Mouse (Mus musculus): ENCODE data around the gene Morn1.

Gene Morn1

DNA sequence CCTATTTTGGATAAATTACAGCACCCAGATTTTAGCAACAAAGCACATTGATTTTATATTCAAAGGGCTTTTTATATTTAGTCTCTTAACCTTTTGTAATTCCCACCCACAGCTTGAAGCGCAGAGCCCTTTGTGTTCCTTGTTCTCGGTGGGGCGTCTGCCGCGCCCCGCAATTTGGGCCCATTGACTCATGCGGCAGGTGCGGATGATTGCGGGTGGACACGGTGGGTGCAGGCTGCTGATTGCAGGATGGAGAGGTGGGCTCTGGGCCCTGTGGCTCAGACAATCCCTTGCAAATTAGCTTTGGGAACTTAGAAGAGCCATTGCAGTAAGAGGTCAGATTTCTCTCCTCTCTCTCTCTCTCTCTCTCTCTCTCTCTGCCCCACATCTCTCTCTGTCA, 31.9 kb downstream of the Morn1 start:
- DNase-seq (ENCODE audit: low read depth, low spot score), result peak; percentile 29

DNA sequence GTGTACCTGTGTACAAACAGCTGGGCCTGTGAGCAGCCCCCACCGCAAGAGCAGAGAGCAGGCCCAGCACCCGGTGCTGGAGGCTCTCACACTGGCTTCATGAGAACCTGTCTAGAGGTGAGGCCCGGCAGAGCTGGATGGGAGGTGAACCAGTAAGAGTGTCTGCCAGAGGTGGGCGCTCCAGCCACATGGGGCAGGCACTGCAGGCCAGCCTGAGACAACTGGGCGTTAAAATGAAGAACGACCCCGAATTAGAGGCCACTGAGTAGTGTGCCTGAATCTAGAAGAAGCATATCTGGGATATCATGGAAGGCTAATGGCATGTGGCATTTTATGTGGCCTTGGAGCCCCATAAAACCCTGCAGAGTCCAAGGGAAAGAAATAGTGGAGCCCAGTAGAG, 33.7 kb downstream of the Morn1 start:
- no peak for DNase-seq (ENCODE audit: low read depth, low spot score)

DNA sequence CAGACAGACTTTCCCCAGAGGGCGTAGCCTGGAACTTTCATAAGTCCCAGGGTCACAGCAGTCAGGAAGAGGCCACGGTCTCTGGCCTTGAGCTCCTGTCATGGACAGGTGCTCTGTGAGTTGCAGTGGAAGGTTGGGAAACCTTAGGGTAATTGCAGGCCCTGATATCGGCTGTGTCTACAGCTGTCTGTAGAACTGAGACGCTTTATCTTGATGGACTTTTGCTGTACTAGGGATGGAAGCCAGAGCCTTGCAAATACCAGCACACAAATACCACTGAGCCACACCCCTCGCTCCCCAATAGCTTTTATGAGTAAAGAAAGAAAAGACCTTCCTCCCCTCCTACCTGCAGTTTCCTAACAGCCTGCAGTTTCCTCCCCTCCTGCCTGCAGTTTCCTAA, 34.2 kb downstream of the Morn1 start:
- peak; percentile 70 for DNase-seq (ENCODE audit: low read depth, low spot score)

DNA sequence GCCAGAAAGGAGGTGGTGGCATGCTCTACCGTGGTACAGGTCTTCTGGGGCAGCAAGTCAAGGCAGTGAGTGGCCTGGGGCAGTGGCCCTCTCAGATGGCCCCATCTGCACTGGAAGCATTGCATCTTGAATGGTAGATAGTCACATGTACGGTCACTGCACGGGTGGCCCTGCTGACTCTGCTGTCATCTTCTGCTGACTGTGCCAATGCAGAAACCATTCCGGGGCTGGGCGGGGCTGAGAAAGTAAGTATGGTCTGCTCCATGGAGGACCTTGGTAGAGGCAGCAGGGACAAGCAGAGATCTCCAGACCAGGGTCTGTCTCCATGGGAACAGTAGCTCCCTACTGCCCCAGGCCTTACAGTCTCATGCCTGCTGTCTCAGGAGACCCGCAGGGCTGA, 34.8 kb downstream of the Morn1 start:
- peak; percentile 46 for DNase-seq (ENCODE audit: low read depth, low spot score)

DNA sequence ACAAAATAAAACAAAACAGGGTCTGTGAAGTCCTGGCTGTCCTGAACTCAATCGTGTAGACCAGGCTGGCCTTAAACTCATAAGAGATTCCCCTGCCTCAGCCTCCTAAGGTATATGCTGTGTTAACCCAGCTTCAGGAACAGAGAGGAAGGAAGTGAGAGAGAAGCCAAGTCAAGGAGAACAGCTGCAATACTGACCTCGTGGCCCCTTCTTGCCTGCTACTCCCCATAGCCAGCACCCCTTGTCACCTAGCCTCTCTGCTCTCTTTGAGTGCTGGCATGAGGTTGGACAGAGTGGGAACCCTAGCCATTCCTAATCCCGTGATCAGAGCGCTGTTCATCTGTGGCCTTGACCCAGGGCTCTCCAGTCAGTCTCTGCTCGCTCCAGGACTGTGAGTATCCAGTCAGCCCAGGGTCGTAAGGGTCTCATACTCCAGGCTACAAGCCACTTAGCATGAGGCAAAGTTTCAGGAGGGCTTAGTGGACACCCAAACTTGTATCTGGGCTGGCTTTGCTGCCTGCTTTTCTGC, 35.6 kb downstream of the Morn1 start:
- no peak for DNase-seq (ENCODE audit: low read depth, low spot score)

DNA sequence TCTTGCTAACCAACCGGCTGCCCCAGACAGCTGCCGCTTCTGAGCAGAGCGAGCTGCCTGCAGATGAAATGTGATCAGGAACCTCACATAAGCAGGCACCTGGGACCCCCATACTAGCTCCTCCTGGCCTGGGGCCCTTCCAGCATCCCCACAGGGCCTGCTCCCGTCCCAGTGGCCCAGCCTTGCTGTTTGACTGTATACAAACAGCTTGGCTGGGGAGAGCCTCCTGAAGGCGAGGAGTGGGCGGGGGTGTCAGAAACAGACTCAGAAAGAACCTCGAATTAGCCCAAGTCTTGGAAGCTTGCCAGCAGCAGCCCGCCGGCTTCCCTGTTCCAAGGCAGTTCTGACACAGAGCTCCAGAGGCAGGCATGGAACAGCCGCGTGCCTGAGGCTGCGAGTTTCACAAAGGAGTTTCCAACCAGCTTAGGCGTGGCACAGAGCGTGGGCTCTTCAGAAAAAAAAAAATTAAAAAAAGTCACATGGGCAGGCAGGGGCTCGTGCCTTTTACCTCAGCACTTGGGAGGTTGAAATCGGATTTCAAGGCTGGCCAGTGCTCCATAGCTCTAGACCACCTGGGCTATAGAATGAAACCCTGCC, 36.2 kb downstream of the Morn1 start:
- peak; percentile 82 for DNase-seq (ENCODE audit: low read depth, low spot score)

DNA sequence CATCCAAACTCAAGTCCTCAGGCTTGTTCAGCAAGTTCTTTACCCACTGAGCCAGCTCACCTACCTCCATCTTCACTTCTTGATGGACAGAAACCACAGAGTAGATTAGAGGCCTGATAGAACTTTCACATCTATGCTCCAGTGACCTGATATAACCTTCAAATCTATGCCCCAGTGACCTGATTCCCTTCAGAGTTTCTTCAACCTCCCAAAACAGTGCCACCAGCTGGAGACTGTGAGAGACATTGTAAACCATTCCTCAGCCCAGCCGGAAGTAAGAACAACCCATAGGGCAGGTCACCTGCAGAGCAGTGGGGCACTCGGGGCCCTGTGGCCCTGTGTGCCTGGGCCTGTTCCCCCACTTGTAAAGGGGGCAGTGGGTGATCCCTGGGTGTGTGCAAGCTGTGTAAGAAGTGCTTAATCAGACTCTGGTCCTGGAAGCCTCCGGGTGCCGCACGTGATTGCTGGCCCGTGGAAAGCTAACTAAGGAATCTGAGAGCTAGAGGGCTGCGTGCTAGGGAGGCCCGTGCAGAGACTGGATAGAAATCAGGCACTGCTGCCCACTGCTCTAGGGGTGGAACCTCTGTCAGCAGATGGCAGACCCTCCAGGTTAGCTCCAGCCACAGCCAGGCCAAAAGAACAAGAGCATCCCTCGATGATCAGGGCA, 37.6 kb downstream of the Morn1 start:
- peak; percentile 56 for DNase-seq (ENCODE audit: low read depth, low spot score)

DNA sequence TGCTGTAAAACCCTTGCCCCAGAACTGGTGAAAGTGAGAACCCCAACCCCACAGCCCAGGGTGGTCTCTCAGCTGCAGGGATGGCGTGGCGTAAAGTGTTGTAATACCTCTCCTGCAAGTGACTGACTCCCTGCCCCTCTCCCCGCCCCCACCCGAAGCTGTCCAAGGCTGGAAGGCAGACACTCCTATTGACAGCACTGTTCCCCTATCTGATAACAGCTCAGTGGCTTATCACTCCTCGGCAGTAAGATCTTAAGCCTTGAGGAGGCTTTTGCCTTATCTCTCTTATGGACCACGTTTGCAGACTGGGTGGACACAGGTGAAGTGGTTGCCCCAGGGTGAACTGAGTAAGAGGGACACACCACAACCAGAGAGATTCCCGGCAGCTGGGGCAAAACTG, 38.9 kb downstream of the Morn1 start:
- no peak for DNase-seq (ENCODE audit: low read depth, low spot score)

DNA sequence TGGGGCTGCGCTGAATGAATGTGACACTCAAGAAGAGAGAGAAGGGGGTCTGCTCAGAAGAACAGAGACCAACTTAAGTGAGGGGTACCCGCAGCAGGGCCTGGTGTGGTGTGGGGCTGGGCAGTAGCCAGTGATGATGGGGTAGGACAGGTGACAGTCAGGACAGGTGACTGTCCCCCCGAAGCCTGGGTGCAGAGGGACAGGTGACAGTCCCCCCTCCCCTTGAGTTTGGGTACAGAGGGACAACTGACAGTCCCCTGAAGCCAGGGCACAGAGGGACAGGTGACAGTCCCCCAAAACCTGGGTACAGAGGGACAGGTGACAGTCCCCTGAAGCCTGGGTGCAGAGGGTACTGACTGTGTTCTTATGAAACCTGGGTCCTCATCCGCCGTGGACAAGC, 39.8 kb downstream of the Morn1 start:
- no peak for DNase-seq (ENCODE audit: low read depth, low spot score)

DNA sequence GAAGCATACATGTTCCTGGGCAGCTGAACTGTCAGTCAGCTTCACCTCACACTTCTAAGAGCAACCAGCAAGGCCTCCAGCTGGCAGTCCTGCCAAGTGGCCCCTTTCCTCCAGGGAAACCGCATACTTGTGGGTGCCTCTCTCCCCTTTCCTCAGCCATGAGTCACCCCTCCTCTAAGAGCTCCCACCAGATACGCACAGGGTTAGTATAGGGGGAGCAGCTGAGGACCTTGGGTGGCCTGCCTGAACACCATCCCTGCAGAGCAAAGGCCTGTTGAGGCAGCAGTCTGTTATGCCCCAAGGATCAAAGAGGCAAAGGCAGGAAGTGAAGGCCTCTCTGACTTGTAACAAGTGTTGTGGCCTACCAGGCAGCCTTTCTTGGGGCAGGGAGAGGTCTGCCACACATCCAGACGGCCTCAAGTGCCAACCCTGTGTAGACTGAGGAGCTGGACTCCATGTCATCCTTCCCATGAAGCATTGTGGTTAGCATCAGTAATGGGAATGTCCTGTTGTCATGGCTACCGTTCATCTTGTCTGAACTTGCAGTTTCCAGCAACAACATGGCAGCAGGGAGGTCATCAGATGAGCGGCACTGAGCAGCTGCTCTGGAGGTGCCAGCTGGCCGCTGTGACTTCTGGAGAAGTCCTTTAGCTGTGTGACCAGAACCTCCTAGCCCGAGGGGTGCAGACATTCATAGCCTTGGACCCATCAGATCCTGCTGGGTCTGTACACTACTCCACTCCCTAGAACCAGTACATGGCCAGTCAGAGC, 40.4 kb downstream of the Morn1 start:
- peak; percentile 41 for DNase-seq (ENCODE audit: low read depth, low spot score)

DNA sequence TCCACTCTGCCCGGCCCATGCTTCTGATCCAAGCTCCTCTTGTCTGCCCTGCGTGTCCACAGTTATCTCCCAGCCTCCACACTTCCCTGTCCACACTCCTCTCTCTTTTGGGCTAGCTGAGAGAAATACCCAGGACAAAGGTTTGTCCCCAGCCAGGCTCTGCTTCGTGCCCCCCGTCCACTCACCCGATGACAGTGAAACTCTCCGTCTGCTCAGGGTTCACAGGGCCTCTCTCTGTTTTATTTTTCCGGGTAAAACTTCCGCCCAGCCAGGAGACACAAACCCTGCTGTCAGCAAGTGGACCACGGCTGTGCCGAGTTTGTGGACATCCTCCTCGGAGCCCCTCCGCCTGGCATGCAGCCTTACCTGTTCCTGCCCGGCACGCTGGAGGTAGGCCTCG, 42.0 kb downstream of the Morn1 start:
- DNase-seq (ENCODE audit: low read depth, low spot score), result no peak

DNA sequence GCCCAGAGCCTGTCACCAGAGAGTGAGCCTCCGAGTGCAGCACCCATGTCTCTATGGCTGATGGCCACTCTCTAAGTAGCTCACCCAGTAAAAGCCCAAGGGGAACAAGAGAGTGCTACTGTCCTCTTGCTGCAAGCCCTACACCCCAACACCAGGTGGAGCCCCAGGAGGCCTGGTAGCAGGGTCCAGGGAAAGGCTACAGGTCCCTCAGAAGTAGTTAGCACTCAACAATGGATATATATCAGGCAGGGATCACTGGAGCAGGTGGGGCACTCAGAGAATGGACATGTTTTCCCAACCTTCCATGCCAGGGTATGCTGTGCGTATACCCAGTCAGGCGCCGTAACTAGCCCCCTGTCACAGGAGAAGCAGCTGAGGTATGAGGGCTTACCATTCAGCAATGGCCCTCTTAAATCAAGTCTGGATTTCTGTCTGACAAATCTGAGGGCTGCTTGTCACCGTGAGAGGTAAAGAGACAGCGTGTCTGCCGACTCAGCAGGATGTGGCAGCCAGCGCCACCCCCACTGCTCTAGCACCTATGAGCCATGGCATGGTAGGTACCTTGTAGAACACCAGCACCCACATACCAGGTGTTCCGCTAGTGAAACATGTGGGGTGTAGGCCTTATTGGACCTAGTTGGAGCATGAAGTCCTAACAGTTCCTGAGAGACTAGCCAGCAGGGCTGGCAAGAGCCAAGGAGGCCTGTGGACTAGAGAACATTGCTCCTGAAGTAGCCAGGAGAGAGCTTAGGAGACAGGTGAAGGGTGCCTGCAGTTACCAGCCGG, 42.9 kb downstream of the Morn1 start:
- DNase-seq (ENCODE audit: low read depth, low spot score), result peak; percentile 41

DNA sequence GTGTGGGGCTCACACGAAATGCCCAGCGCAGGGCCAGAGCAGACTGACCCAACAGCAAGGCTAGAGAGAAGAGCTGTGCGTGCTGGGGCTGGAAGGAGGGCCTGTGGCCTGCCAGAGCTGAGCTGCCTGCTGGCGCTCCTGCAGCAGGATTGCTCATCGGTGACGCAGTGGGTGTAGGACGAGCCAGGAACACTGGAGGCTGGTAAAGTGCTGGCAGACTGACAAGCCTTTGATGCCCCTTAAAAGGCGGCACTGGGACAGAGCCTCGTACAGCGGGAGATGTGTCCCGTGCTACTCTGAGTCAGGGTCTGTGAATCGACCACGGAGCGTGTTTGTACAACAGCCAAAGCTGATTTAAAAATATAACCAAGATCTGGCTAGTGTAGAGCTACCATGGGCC, 43.6 kb downstream of the Morn1 start:
- no peak for DNase-seq (ENCODE audit: low read depth, low spot score)

DNA sequence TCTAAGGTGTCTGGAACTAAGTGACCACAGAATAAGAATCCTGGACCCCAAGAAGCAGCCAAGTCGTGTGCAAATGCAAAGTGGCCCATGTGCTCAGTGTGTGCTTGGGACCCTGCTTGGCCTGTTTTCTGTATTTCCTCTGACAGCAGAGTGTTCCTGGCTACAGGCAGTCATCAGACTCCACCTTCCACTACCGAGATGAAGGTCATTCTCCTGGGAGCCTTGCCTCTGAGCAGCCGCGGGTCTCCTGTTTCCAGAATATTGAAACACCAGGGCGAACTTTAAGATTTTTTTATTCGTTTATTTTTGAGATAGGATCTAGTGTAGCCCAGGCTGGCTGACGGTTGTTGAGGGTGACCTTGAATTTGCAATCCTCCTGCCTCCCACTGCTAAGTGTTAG, 44.2 kb downstream of the Morn1 start:
- no peak for DNase-seq (ENCODE audit: low read depth, low spot score)

DNA sequence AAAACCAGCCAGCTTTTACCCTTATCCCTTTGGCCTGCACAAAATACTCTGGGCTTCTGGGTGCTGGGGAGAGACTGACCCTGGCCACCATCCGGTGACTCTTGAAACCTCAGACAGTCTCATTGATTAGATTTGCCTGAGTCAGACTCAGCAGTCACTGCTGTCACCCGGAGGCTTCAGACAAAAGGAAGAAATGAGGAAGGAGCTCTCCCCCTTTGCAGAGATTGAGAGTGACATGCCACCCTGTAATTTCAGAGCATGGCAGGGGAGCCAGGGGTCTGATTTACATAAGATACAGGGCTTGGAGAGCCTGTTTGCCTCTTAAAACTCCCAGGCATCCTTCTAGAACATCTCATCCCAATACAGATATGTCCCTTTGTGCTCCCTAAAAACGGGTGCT, 46.8 kb downstream of the Morn1 start:
- DNase-seq (ENCODE audit: low read depth, low spot score), result no peak

DNA sequence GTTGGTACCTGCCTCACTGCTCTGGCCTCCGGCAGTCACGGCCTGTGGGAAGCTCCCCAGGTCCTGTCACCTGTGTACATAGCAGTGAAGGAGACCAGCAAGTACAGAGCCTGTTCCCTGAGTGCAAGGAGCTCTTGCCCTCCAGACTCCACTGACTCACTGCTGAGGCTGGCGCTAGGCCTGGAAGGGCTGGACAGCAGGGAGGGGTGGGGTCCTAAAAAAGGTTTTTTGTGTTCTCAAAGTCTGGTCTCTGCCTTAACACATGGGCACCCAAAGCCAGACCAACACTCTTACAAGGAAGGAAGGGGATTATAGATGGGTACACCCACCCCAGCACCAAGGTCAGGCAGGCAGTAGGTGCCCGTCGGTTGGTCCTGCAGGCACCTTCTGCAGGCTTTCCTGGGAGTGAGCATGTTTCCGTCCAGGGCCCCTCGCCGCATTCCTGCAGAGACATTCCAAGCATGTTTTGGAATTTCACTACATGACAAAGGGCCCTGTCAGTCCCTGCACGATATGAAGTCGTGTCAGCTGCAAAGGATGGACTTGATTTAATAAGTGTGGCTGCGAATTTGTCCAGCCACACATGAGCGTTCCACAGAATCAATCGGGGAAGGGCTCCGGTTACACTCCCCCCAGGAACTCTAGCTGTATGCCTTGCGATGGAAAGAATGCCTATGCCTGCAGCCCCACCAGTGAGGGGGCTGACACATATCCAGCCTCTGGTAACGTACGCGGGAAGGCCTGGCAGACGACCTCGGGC, 47.5 kb downstream of the Morn1 start:
- DNase-seq (ENCODE audit: low read depth, low spot score), result no peak

DNA sequence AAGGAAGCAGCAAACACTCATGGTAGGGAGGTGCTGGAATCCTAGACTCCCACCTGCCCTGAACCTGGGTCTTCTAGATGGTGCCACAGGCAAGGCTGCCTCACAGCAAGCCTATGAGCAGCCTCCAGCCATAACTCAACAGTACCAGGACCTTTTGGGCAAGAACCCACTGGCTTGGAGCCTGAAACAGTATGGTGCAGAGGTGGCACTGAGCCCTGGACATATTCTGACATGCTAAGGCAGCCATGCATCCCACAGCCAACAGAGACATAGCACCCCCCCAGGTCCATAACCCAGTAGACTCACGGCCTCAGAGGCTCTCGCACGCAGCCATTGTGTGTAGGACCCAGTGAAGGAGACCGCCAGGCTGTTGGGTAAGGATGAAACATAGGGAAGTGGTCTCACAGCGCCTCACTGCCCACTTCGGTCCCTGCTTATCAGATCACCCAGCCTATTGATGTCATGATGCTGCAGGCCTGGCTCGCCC, 48.4 kb downstream of the Morn1 start:
- DNase-seq (ENCODE audit: low read depth, low spot score), result no peak

DNA sequence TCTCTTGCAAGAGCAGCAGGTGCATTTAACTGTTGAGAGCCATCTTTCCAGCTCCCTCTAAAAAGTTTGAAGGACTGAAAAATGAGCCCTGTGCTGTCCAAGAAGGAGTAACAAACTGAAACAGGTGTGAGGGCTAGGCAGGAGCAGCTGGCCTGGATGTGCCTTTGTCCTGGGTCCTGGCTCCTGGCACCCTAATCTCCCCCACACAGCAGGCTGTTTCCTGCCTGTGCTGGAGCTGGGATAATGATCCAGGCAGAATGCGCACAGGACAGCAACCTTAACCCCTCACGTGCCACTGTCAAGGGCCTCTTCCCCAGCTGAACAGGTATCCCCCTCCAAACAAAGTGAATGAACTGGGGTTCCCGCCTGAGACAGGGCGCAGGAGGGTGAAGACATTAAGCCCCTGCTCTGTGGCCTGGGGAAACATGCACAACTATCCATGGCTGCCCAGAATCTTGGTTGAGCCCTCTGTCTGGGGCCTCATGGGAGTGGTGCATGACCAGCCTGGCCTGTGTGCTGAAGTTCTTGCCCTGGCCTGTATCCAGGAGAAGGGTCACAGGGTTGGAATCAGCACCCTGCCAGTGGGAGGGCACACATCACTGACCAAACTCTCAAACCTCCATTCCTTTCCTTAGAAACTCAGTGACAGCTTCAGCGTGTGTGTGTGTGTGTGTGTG, 49.7 kb downstream of the Morn1 start:
- peak; percentile 33 for DNase-seq (ENCODE audit: low read depth, low spot score)

DNA sequence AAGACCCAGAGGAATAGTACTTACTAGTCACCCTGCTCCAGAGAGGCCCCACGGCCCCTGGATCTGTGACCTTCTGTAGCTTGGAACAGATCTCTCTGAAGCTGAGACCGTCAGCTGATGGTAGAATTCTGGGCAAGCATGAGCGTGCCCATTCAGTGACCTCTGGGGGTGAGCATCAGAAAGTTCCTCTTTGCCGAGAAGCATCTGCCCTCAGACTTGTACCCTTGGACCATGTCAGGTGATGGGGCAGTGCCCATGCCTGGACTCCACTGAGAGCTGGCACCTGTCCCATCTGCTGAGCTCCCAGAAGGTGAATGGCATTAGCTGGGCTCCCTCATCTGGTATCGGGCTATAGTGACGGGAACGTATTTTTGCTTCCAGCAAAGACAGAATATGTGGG, 51.5 kb downstream of the Morn1 start:
- no peak for DNase-seq (ENCODE audit: low read depth, low spot score)

DNA sequence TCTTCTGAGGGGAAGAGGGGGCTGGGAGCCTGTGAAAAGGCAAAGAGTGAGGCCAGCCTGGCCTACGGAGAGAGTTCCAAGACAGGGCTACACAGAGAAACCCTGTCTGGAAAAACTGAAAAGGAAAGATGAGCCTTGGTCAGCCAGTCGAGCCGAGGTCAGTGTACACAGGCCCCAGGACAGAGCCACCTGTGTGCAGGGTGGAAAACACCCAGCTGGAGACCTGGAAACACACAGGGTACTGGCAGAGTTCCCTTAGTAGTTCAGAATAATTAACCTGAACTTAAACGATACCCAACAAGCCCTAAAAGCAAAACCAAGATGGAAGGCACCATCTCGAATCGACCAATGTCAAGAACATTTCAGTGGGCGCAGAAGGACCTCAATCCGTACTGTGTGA, 52.1 kb downstream of the Morn1 start:
- DNase-seq (ENCODE audit: low read depth, low spot score), result no peak
